Mouse (Mus musculus): Measurements from ENCODE around the gene Ackr4.

Ackr4 gene

DNA sequence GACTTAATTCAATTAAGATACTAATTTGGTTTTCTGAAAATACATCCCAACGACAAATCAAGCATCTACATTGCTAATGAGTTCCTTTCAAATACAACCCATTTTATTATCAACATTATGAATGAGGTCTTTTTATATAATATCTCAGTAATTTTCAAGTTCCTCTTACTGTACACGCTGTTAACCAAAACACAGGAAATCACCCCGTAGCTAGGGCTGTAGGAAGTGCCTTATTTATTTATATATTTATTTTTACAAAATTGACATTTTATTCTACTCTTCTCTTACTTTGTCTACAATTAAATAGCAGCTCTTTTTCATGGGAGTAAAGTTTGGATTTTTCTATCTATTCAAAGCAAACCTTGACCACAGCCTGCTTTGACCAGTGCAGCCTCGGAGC, 87.0 kb downstream of the Ackr4 start:
- CTCF ChIA-PET, result interaction anchor here (0.5 to 0.7 kb wide), 2 partner anchors 526 to 737 kb away, joined by 3 read pairs; no protein-coding TSS in a partner anchor

GRCm38 (mm10) chr9:104039031-104039695, 87.6 kb downstream of the Ackr4 start:
- CTCF ChIA-PET, result interaction anchor here (0.7 kb wide), 1 partner anchor 737 kb away, joined by 3 read pairs; no protein-coding TSS in a partner anchor

DNA sequence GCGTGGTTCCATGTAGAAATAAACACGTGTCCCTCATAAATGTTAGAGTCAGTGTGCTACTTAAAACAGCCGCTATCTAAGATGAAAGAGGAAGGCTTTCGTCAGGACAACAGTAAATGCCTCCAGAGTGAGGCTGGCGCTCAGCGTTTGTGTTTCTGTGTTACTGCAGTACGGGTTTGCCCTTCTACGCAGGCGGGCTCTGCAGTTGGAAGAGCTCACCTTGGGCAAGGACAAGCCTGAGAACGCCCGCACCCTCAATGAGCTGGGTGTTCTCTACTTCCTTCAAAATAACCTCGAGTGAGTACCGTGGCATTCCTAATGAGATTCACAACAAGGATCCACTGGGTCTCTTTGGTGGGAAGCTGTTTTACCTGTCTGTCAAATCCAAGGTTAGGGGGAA, 88.5 kb downstream of the Ackr4 start:
- CTCF ChIA-PET, result no interaction called here

GRCm38 (mm10) chr9:104035261-104036015, 91.3 kb downstream of the Ackr4 start:
- CTCF ChIA-PET, result interaction anchor here (0.7 kb wide), 1 partner anchor 155 kb away, joined by 3 read pairs; no protein-coding TSS in a partner anchor

- CTCF ChIA-PET, result no interaction called here
Measured at GRCm38 (mm10) chr9:104034718-104035117, 92.0 kb downstream of the Ackr4 start.

DNA sequence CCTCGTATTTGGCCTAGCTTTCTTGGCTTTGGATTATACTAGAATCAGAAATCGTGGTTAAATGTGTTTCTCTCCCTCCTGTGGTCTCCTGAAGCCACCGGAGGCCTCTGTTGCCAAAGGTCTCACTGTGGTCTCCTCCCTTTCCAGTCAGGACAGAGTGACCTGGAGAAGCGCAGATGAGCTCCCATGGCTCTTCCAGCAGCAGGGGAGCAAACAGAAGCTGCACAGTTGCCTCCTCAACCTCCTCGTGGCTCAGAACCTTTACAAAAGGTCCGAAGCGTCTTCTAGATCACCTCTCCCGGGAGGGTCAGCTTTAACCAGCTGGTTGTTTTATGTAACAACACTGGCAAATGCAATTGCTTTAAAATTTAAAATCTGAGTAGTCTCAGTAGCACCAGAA, 92.5 kb downstream of the Ackr4 start:
- CTCF ChIA-PET, result no interaction called here

Measured in spleen, embryonic (tissue).